Mouse (Mus musculus): ENCODE measurements around the gene Arhgap19. TPM values are rescaled to one million over a fixed set of nuclear protein-coding genes. Genes with fewer than 3 reads are reported as not detected.
A peak's percentile ranks its signal among the peaks of the same experiment; 100 is the strongest.

Arhgap19 gene
- polyA plus RNA-seq, 1 experiment: 2.1 TPM

- 87% methylated on average over 5 of the region's 5 CpGs for WGBS
- H3K4me1 ChIP-seq (ENCODE audit: control insufficient read depth, insufficient read depth, insufficient read length, low read length): no peaks in the 10 kb centered on the region
- TF ChIP-seq CTCF (IDR thresholded peaks at IDR 0.05; ENCODE audit: extremely low read depth, insufficient read length, insufficient replicate concordance, low read depth, low read length) (no peak), POLR2A (IDR thresholded peaks at IDR 0.05; ENCODE audit: low read depth, low read length) (no peak)
- no peaks in the 10 kb centered on the region for H3K27me3 ChIP-seq (ENCODE audit: control insufficient read depth, insufficient read depth, low read length)
- H3K27ac ChIP-seq (ENCODE audit: insufficient read depth, low read depth, low read length): no peak overlapping the region
- H3K36me3 ChIP-seq (ENCODE audit: control insufficient read depth, insufficient read depth, low read length): no peaks in the 10 kb centered on the region
- no peak overlapping the region for H3K4me3 ChIP-seq (ENCODE audit: low read depth, low read length)
Measured at GRCm38 (mm10) chr19:41824950-41825349, 23.1 kb upstream of the Arhgap19 start.

- Histone ChIP-seq H3K27ac (ENCODE audit: insufficient read depth, low read depth, low read length) (no peak overlapping the region), H3K4me3 (ENCODE audit: low read depth, low read length) (no peak overlapping the region), H3K27me3 (ENCODE audit: control insufficient read depth, insufficient read depth, low read length) (no peaks in the 10 kb centered on the region; the same call in 1 of the 2 replicates), H3K36me3 (ENCODE audit: control insufficient read depth, insufficient read depth, low read length) (no peaks in the 10 kb centered on the region), H3K4me1 (ENCODE audit: control insufficient read depth, insufficient read depth, insufficient read length, low read length) (no peaks in the 10 kb centered on the region)
- no peak for TF ChIP-seq CTCF (IDR thresholded peaks at IDR 0.05; ENCODE audit: extremely low read depth, insufficient read length, insufficient replicate concordance, low read depth, low read length)
- no peak for TF ChIP-seq POLR2A (IDR thresholded peaks at IDR 0.05; ENCODE audit: low read depth, low read length)
- WGBS: 93% methylated on average over 1 of the region's 1 CpGs
Measured at GRCm38 (mm10) chr19:41822589-41822988, 20.7 kb upstream of the Arhgap19 start.

- Histone ChIP-seq H3K4me3 (ENCODE audit: low read depth, low read length) (no peak overlapping the region), H3K27ac (ENCODE audit: insufficient read depth, low read depth, low read length) (no peak overlapping the region), H3K27me3 (ENCODE audit: control insufficient read depth, insufficient read depth, low read length) (no peaks in the 10 kb centered on the region; the same call in 1 of the 2 replicates), H3K4me1 (ENCODE audit: control insufficient read depth, insufficient read depth, insufficient read length, low read length) (peaks cover 4% of the 10 kb centered on the region; the same call in 1 of the 2 replicates), H3K36me3 (ENCODE audit: control insufficient read depth, insufficient read depth, low read length) (no peaks in the 10 kb centered on the region)
- no peak for TF ChIP-seq CTCF (IDR thresholded peaks at IDR 0.05; ENCODE audit: extremely low read depth, insufficient read length, insufficient replicate concordance, low read depth, low read length)
- TF ChIP-seq POLR2A (IDR thresholded peaks at IDR 0.05; ENCODE audit: low read depth, low read length): no peak
- WGBS: 75% methylated on average over 5 of the region's 5 CpGs
Measured at GRCm38 (mm10) chr19:41821436-41821835, 19.6 kb upstream of the Arhgap19 start.

- peaks cover 7% of the 10 kb centered on the region; the same call in 1 of the 2 replicates for H3K4me1 ChIP-seq (ENCODE audit: control insufficient read depth, insufficient read depth, insufficient read length, low read length)
- H3K27ac ChIP-seq (ENCODE audit: insufficient read depth, low read depth, low read length): no peak overlapping the region
- no peaks in the 10 kb centered on the region for H3K36me3 ChIP-seq (ENCODE audit: control insufficient read depth, insufficient read depth, low read length)
- no peak for TF ChIP-seq POLR2A (IDR thresholded peaks at IDR 0.05; ENCODE audit: low read depth, low read length)
- no peak for TF ChIP-seq CTCF (IDR thresholded peaks at IDR 0.05; ENCODE audit: extremely low read depth, insufficient read length, insufficient replicate concordance, low read depth, low read length)
- H3K27me3 ChIP-seq (ENCODE audit: control insufficient read depth, insufficient read depth, low read length): no peaks in the 10 kb centered on the region; the same call in 1 of the 2 replicates
- no peak overlapping the region for H3K4me3 ChIP-seq (ENCODE audit: low read depth, low read length)
- WGBS: 83% methylated on average over 4 of the region's 4 CpGs
Measured at GRCm38 (mm10) chr19:41818749-41819148, 16.9 kb upstream of the Arhgap19 start.

- H3K27ac ChIP-seq (ENCODE audit: insufficient read depth, low read depth, low read length): no peak overlapping the region
- 79% methylated on average over 10 of the region's 10 CpGs for WGBS
- peaks cover 7% of the 10 kb centered on the region; the same call in 1 of the 2 replicates for H3K4me1 ChIP-seq (ENCODE audit: control insufficient read depth, insufficient read depth, insufficient read length, low read length)
- no peaks in the 10 kb centered on the region for H3K36me3 ChIP-seq (ENCODE audit: control insufficient read depth, insufficient read depth, low read length)
- no peaks in the 10 kb centered on the region; the same call in 1 of the 2 replicates for H3K27me3 ChIP-seq (ENCODE audit: control insufficient read depth, insufficient read depth, low read length)
- H3K4me3 ChIP-seq (ENCODE audit: low read depth, low read length): no peak overlapping the region
- no peak for TF ChIP-seq CTCF (IDR thresholded peaks at IDR 0.05; ENCODE audit: extremely low read depth, insufficient read length, insufficient replicate concordance, low read depth, low read length)
Measured at GRCm38 (mm10) chr19:41817325-41817724, 15.5 kb upstream of the Arhgap19 start.

- TF ChIP-seq POLR2A (IDR thresholded peaks at IDR 0.05; ENCODE audit: low read depth, low read length): no peak
- TF ChIP-seq CTCF (IDR thresholded peaks at IDR 0.05; ENCODE audit: extremely low read depth, insufficient read length, insufficient replicate concordance, low read depth, low read length): no peak
- Histone ChIP-seq H3K27ac (ENCODE audit: insufficient read depth, low read depth, low read length) (peak overlapping the region; percentile 81), H3K4me3 (ENCODE audit: low read depth, low read length) (no peak overlapping the region), H3K27me3 (ENCODE audit: control insufficient read depth, insufficient read depth, low read length) (no peaks in the 10 kb centered on the region; the same call in 1 of the 2 replicates), H3K36me3 (ENCODE audit: control insufficient read depth, insufficient read depth, low read length) (no peaks in the 10 kb centered on the region), H3K4me1 (ENCODE audit: control insufficient read depth, insufficient read depth, insufficient read length, low read length) (peaks cover 7% of the 10 kb centered on the region; the same call in 1 of the 2 replicates)
- WGBS: 62% methylated on average over 5 of the region's 5 CpGs
Measured at GRCm38 (mm10) chr19:41816915-41817314, 15.1 kb upstream of the Arhgap19 start.

GRCm38 (mm10) chr19:41816410-41816809 lies 14.6 kb upstream of the Arhgap19 start:
- Histone ChIP-seq H3K27me3 (ENCODE audit: control insufficient read depth, insufficient read depth, low read length) (no peaks in the 10 kb centered on the region; the same call in 1 of the 2 replicates), H3K27ac (ENCODE audit: insufficient read depth, low read depth, low read length) (peak overlapping the region; percentile 81), H3K4me1 (ENCODE audit: control insufficient read depth, insufficient read depth, insufficient read length, low read length) (peaks cover 7% of the 10 kb centered on the region; the same call in 1 of the 2 replicates), H3K4me3 (ENCODE audit: low read depth, low read length) (no peak overlapping the region), H3K36me3 (ENCODE audit: control insufficient read depth, insufficient read depth, low read length) (no peaks in the 10 kb centered on the region)
- WGBS: 17% methylated on average over 5 of the region's 5 CpGs
- TF ChIP-seq CTCF (IDR thresholded peaks at IDR 0.05; ENCODE audit: extremely low read depth, insufficient read length, insufficient replicate concordance, low read depth, low read length) (no peak), POLR2A (IDR thresholded peaks at IDR 0.05; ENCODE audit: low read depth, low read length) (no peak)

Measured in small intestine, adult 2 months (tissue).